Mouse (Mus musculus): ENCODE measurements around the gene Lmx1b. TPM values are rescaled to one million over a fixed set of nuclear protein-coding genes. Genes with fewer than 3 reads are reported as not detected.

Lmx1b gene
- total RNA-seq, 4 experiments from 2014 or later = 0.07 to 0.24 (median 0.19) TPM; not detected in 1

GRCm38 (mm10) chr2:33630081-33631021, 10.0 kb downstream of the Lmx1b start:
- DNase-seq (ENCODE audit: low spot score in 2 of 2) = no peak

DNA sequence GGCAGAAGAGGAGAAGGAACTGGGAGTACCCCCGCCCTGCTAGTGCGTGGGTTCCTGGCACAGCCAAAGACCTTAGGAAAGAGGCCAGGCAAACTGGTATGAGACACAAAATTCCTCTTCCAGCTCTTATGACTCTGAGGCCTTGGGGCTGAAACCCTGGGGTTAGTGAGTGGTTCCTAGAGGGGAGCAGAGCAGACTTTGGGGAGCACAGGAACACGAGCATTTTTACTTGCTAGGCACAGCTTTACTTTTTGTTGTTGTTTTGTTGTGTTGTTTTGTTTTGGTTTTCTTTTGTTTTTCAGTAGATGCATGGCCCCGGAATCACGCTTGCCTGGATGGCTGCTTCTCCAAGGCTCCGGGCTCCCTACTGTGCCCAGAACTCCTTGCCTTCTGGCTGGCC, 10.7 kb downstream of the Lmx1b start:
- DNase-seq (ENCODE audit: low spot score in 2 of 2) = no peak

GRCm38 (mm10) chr2:33628791-33629190, 11.5 kb downstream of the Lmx1b start:
- no peak for DNase-seq (ENCODE audit: low spot score in 2 of 2)

DNA sequence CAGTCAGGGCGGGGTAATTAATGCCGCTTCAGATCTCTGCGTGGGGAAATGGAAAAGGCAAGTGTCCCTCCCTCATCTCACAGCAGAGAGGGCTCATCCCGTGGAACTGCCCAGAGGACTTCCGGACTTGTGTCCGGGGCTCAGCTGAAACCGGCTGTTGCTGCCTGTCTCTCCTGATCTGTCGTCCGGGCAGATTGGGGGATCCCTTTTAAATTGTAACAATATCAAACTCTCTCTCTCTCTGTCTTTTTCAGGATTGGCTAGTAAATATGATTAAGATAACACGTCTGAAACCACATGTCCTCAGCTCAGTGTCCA, 13.3 kb downstream of the Lmx1b start:
- no peak for DNase-seq (ENCODE audit: low spot score in 2 of 2)

- no peak for DNase-seq (ENCODE audit: low spot score in 2 of 2)
These were observed 13.9 kb downstream of the Lmx1b start for GRCm38 (mm10) chr2:33626262-33627057.

GRCm38 (mm10) chr2:33617670-33618069, 22.6 kb downstream of the Lmx1b start:
- no peak for DNase-seq (ENCODE audit: low spot score in 2 of 2)

GRCm38 (mm10) chr2:33616411-33616843, 23.9 kb downstream of the Lmx1b start:
- DNase-seq (ENCODE audit: low spot score in 2 of 2) = no peak

DNA sequence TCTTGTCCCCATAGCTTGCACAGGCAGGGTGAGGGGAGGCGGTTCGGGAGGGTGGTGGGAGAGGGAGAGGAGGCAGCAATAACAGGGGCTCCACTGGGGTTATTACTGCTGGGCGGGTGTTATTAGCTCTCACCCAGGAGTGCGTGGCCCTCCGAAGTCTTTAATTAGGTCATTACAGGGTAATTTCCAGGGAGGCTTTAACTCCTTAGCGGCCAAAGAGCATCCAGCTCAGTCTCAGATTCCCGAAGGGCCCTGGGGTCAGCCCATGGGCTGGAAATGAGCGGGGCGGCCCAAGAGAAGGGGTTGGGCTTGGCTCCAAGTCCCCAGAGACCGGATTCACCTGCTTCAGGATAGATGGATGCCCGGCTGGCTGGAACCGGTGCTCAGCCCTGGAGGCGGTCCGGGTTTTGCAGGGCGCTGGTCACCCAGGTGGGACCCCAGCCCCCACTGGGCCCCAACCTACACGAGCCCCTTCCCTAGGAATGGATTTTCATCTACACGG, 24.4 kb downstream of the Lmx1b start:
- DNase-seq (ENCODE audit: low spot score in 2 of 2) = no peak

DNA sequence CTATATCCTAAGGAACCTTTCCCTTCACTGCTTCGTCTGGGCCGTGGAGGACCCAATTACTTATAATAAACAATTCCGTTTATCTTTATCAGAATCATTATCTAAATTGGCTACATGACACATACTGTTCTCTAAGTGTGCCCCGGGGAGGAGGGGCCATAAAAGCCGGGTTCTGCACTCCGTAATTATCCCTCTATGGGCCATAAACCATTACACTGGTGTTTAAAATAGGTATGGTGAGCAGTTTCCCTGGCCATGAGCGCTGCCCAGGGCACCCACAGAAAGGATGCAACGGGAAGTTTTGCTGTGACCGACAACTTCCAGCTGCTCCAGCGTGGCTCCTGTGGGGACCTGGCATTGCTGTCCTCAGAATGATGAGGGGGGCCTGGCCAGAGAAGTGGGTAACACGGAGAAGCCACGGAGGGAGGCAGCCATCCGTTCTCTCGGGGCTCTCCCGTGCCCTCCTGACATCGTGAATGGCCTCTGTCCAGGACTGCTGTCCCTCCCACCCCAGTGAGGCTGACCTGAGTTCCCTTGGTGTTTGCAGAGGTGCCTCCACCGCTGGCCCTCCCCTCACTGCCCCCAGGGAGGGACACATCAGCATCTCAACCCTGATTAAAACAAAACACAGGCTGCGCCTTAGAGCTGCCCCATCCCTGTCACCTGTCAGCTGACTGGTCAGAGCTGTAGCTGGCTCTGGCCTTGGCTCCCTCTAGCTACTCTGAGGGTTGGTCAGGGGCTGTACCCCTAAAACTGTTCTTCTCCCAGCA, 34.6 kb downstream of the Lmx1b start:
- DNase-seq (ENCODE audit: low spot score in 2 of 2) = no peak

DNA sequence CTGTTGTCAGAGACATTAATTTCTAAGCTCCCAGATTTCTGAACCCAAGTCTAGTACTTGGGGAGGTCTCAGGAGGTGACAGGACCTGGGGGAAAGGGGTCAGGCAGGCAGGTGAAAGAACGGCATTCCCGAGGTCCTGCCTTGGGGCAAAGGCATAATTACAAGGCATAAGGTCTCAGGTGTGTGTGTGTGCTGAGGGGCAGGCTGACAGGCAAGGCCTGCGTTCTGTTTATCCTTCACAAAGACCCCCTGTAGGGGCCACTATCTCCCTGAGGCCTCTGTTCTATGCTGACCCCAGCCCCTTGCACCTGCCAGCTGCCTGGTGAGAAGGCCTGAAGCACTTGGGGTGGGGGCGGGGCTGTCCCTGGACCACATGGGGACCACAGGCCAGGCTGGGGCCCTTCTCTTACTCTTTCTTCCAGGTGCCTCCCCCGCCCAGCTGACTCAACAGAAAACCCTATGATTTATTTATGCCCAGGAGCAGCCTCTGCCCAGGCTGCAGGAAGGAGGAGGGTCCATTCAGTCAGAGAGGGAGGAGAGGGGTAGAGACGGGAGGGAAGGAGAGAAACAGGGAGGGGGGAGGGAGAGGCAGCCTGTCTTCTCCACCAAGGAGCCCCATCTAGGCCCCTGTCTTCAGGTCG, 35.3 kb downstream of the Lmx1b start:
- no peak for DNase-seq (ENCODE audit: low spot score in 2 of 2)

GRCm38 (mm10) chr2:33600520-33600919, 39.8 kb downstream of the Lmx1b start:
- no peak for DNase-seq (ENCODE audit: low spot score in 2 of 2)

GRCm38 (mm10) chr2:33597384-33597783, 42.9 kb downstream of the Lmx1b start:
- DNase-seq (ENCODE audit: low spot score in 2 of 2) = no peak

- no peak for DNase-seq (ENCODE audit: low spot score in 2 of 2)
These were observed 45.3 kb downstream of the Lmx1b start for GRCm38 (mm10) chr2:33595085-33595423.

DNA sequence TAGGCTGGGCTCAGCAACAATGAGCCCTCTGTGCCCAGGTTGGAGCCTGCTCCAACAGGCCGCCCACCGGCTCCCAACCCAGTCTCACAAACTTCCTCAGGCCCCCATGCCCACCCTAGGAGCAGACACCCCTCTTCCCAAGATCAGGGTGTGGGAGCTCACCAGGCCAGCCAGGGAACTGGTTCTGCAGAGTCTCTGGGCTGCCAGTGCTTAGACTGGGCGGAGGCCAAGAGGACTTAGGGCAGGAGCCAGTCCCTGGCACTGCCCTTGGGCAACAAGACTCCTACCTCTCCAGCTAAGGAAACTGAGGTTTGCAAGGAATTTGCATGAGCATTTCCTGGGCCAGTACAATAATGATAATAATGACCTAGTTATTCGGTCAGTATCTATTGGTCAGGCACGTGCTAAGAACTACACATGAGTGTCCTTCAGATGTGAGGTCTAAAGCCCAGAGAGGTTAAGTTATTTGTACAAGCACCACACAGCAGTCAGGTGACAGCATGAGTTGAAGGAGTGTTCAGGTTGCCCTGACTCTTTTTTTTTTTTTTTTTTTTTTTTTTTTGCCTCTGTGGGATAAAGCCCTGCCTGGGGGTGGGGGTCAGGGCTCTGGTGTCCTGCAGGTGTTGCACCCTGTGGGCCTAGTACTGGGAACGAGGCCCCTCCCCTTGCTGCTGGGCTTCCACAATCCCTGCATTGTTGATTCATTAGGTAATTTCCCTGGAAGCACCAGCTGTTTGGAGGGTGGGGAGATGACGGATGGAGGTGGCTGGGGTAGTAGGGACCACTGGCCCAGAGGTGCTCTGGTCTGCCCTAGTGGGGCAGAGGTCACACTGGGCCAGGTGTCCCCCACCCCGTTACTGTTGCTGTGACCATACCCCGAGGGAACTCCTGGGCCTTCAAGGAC, 45.9 kb downstream of the Lmx1b start:
- DNase-seq (ENCODE audit: low spot score in 2 of 2) = no peak

GRCm38 (mm10) chr2:33592931-33593555, 47.3 kb downstream of the Lmx1b start:
- DNase-seq (ENCODE audit: low spot score in 2 of 2) = no peak

GRCm38 (mm10) chr2:33589280-33589679, 51.0 kb downstream of the Lmx1b start:
- no peak for DNase-seq (ENCODE audit: low spot score in 2 of 2)

DNA sequence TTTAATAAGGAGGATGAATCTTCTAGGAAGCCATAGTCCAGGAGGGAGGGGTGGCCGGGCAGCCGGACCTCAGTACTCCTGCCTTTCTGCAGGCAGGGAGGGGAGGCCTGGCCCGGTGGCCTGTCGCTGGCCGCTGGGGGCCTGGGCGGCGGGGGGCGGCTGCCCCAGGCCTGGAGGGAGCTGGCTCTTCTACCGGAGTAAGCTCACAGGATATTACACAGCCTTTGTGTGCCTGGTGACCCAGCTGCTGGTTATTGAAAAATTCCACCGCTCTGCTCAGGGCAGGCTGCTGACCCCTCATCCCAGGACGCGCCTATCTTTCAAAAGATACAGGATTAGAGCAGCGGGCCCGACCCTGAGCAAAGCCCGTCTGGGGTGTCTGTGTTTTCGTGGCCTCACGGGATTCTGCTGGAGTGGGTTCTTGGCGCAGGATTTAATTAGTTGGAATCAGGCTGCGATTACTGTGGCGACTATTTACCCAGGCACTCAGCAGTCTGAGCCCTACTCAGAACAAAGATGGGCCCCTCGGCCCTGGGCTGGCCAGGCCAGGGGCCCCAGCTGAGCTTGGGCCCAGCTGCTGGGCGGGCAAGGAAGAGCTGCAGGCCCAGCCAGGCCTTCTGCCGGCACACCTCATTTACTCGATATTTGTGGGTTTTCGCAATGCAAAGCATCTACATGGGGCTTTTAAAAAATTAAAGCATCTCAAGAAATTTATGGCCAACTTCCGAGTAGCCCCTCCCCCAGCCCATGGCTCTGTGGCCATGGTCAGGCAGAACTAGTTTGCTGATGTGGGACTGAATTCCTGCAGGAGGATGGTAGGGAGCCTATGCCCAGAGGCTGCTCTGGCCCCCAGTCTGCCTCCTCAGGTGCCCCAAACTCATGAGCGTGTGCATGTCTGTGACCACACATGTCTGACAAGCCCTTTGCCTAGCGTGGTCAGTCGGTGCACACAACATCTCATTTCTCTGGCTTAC, 55.1 kb downstream of the Lmx1b start:
- DNase-seq (ENCODE audit: low spot score in 2 of 2) = no peak

DNA sequence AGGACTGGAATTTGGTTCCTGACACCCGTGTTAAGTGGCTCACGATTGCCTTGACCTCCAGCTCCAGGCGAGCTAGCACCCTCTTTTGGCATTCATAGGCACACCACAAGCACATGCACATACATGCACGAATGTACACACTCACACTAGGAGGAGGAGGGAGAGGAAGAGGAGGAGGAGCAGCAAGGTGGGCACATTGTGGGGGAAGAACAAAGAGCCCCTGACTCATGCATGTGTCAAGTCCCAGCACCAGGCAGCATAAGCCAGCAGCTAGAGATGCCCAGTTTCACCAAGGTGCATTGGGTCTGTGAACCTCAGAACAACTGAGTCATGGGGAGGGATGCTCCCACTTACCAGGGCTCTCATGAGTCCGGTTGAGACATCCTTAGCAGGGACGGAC, 56.5 kb downstream of the Lmx1b start:
- DNase-seq (ENCODE audit: low spot score in 2 of 2) = no peak
